Mouse (Mus musculus) megakaryocyte, embryonic 14.5 days (primary cell): ENCODE data around the gene Zranb1. TPM values are rescaled to one million over a fixed set of nuclear protein-coding genes. Genes with fewer than 3 reads are reported as not detected.

Experiments used
- H3K27me3 ChIP-seq: replicated peaks from 2 replicates; pipeline ENCODE3; 2012; ENCODE audit warnings: inconsistent platforms
- H3K36me3 ChIP-seq: replicated peaks from 2 replicates; pipeline ENCODE3; 2012; ENCODE audit warnings: low read length, inconsistent platforms, mixed read lengths
- H3K4me1 ChIP-seq: 2 replicates; pipeline ENCODE4 v1.6.1; 2012; ENCODE audit warnings: inconsistent platforms
- H3K4me3 ChIP-seq: replicated peaks from 2 replicates; pipeline ENCODE3; 2012; ENCODE audit warnings: moderate library complexity, mild to moderate bottlenecking, inconsistent platforms
- H3K9me3 ChIP-seq: 2 replicates; pipeline ENCODE4 v1.6.1; 2012; ENCODE audit warnings: inconsistent platforms
- FLI1 ChIP-seq: IDR thresholded peaks from 2 replicates; pipeline ENCODE4 v1.6.1; 2012; ENCODE audit warnings: low read length, inconsistent platforms, mixed read lengths
- GATA1 ChIP-seq: IDR thresholded peaks from 3 replicates; pipeline ENCODE4 v1.6.1; 2012; ENCODE audit warnings: mixed read lengths, low read length, inconsistent platforms, borderline replicate concordance
- polyA plus RNA-seq: library from polyadenylated mRNA; stranded (reverse); fragments of >175 nt; gene quantifications from 2 replicates; pipeline ENCODE4 v1.2.3, GENCODE M21; 2012; ENCODE audit warnings: low replicate concordance; ENCODE audit not compliant: insufficient read depth

Zranb1 gene
- polyA plus RNA-seq, 1 experiment = 5.0 TPM

- peaks cover 65% of the 10 kb centered on the region for H3K4me1 ChIP-seq
Observed at GRCm38 (mm10) chr7:132892311-132892661, 38.7 kb upstream of the Zranb1 start.

GRCm38 (mm10) chr7:132892806-132893205 lies 38.1 kb upstream of the Zranb1 start:
- peaks cover 3% of the 10 kb centered on the region for H3K27me3 ChIP-seq
- no peaks in the 10 kb centered on the region; the same call in 1 of the 2 replicates for H3K9me3 ChIP-seq
- H3K36me3 ChIP-seq = peaks cover 3% of the 10 kb centered on the region
- no peak overlapping the region for H3K4me3 ChIP-seq
- TF ChIP-seq GATA1 = no peak
- no peak for TF ChIP-seq FLI1
- peaks cover 60% of the 10 kb centered on the region for H3K4me1 ChIP-seq

More at GRCm38 (mm10) chr7:132892311-132892661, 38.7 kb upstream of the Zranb1 start:
- no peak overlapping the region for H3K4me3 ChIP-seq
- no peaks in the 10 kb centered on the region; the same call in 1 of the 2 replicates for H3K9me3 ChIP-seq
- peaks cover 3% of the 10 kb centered on the region for H3K27me3 ChIP-seq
- TF ChIP-seq GATA1 (no peak), FLI1 (no peak)
- H3K36me3 ChIP-seq = peaks cover 3% of the 10 kb centered on the region

DNA sequence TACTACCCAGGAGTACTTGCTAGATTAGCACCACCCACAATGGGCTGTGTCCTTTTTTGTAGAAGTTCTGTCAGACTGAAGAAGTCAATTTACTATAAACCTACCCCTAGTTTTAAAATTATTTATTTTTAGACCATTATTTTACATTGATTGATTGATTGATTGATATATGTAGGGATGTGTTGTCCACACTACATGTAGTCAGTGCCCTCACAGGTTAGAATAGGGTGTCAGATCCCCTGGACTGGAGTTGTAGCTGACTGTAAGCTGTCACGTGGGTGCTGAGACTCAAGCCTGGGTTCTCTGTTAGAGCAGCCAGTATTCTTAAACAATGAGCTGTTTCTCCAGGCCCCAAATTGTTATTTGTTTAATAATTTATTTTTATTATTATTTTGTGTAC lies 37.6 kb upstream of the Zranb1 start:
- no peak overlapping the region for H3K4me3 ChIP-seq

DNA sequence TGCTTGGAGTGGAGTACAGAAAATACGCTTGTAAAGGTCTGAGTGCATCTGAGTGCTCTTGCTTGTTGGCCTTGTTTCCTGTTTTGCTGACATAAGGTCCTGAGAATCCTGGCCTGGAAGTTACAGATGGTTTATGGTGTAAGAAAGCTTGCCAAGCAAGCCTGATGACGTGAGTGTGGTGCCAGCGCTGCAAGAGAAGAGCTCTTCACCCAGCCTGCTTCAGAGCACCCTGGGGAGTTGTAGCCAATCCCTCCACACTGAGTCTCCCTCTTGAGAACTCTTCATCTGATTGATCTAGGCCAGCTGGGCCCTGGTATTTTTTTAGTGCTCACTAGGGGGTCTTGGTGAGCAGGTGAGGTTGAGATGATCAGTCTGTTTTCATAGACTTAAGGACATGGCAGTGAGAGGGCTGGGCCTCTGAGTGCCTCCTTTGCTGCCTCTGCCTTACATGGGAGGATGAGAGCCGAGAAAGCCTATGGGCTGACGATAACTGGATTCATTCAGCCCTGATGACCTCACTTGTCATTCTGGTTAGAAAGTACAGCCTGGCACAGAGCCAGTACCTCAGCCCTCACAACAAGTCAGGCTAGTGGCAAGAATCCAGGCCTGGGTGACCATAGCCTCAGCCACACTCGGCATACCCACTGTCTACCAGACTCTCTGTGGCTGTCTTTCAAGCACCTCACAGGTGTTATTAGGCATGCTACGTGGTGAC lies 35.9 kb upstream of the Zranb1 start:
- Histone ChIP-seq H3K36me3 (peaks cover 3% of the 10 kb centered on the region), H3K4me3 (no peak overlapping the region), H3K27me3 (peaks cover 3% of the 10 kb centered on the region), H3K4me1 (peaks cover 39% of the 10 kb centered on the region), H3K9me3 (no peaks in the 10 kb centered on the region; the same call in 1 of the 2 replicates)
- TF ChIP-seq GATA1 (no peak), FLI1 (no peak)

More for the DNA sequence above, 37.6 kb upstream of the Zranb1 start:
- peaks cover 55% of the 10 kb centered on the region for H3K4me1 ChIP-seq
- H3K27me3 ChIP-seq = peaks cover 3% of the 10 kb centered on the region
- peaks cover 3% of the 10 kb centered on the region for H3K36me3 ChIP-seq
- H3K9me3 ChIP-seq = no peaks in the 10 kb centered on the region; the same call in 1 of the 2 replicates
- no peak for TF ChIP-seq FLI1
- no peak for TF ChIP-seq GATA1

DNA sequence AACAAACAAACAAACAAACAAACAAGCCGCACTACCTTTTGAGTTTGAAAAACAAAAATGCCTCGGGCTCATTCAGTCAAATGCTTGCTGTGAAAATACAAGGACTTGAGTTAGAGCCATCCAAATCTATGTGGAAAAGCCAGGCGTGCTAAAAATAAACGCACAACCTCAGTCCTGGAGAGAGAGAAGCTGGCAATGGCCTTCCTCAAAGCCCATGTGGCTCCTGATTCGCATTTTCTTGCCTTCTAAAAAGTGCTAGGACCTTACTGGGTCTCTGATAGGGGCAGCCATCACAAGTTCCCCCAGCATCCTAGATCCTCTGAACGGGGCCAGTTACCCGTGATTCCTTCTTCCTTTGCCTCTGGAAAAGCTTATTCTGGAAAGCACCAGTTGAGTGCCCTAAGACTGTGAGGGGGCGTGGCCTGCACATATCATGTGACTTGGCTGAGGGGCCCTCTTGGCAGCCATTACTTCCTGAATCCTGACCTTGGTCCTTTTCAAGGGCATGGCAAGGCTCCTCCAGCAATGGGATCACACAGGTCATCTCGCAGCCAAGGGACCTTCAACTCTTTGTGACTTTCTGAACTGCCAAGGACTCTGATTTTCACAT lies 34.6 kb upstream of the Zranb1 start:
- no peak for TF ChIP-seq GATA1
- no peak for TF ChIP-seq FLI1
- Histone ChIP-seq H3K36me3 (peaks cover 3% of the 10 kb centered on the region), H3K9me3 (no peaks in the 10 kb centered on the region; the same call in 1 of the 2 replicates), H3K4me1 (peaks cover 46% of the 10 kb centered on the region), H3K27me3 (peaks cover 3% of the 10 kb centered on the region), H3K4me3 (no peak overlapping the region)

GRCm38 (mm10) chr7:132897258-132897657 lies 33.7 kb upstream of the Zranb1 start:
- H3K36me3 ChIP-seq = peaks cover 3% of the 10 kb centered on the region
- peaks cover 48% of the 10 kb centered on the region for H3K4me1 ChIP-seq
- H3K27me3 ChIP-seq = peaks cover 6% of the 10 kb centered on the region
- H3K4me3 ChIP-seq = no peak overlapping the region
- no peak for TF ChIP-seq GATA1
- TF ChIP-seq FLI1 = no peak
- no peaks in the 10 kb centered on the region; the same call in 1 of the 2 replicates for H3K9me3 ChIP-seq

DNA sequence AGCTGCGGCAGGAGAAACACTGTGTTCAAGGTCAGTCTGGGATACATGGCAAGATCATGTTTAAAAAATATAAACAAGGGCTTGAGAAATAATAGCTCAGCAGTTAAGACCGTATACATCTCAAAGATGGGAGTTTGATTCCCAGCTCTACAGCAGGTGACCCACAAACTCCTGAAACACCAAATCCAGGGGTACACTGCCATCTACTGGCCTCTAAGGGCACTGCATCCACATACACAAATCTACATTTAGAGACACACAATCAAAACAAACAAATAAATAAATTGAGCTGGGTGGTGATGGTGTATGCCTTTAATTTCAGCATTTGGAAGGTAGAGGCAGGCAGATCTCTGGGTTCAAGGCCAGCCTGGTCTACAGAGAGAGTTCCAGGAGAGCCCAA lies 32.7 kb upstream of the Zranb1 start:
- Histone ChIP-seq H3K4me1 (peaks cover 48% of the 10 kb centered on the region), H3K9me3 (no peaks in the 10 kb centered on the region; the same call in 1 of the 2 replicates), H3K27me3 (peaks cover 6% of the 10 kb centered on the region), H3K4me3 (no peak overlapping the region), H3K36me3 (peaks cover 3% of the 10 kb centered on the region)
- TF ChIP-seq GATA1 = no peak
- no peak for TF ChIP-seq FLI1

- Histone ChIP-seq H3K27me3 (peaks cover 6% of the 10 kb centered on the region), H3K9me3 (no peaks in the 10 kb centered on the region), H3K36me3 (no peaks in the 10 kb centered on the region), H3K4me1 (peaks cover 54% of the 10 kb centered on the region), H3K4me3 (peak overlapping the region; percentile 52)
- TF ChIP-seq FLI1 (no peak), GATA1 (no peak)
Observed at GRCm38 (mm10) chr7:132900826-132901531, 30.0 kb upstream of the Zranb1 start.

- Histone ChIP-seq H3K4me3 (no peak overlapping the region), H3K27me3 (peaks cover 6% of the 10 kb centered on the region), H3K36me3 (no peaks in the 10 kb centered on the region), H3K4me1 (peaks cover 61% of the 10 kb centered on the region), H3K9me3 (peaks cover 9% of the 10 kb centered on the region)
- no peak for TF ChIP-seq GATA1
- no peak for TF ChIP-seq FLI1
Observed at GRCm38 (mm10) chr7:132903796-132904195, 27.1 kb upstream of the Zranb1 start.
